Mouse (Mus musculus) urinary bladder, postnatal 25 days (tissue): ENCODE data around the gene Hapln2.
A peak's percentile ranks its signal among the peaks of the same experiment; 100 is the strongest.

Source experiments
- DNase-seq: peaks from one replicate; pipeline ENCODE4 v3.0.0; 2022; ENCODE audit warnings: low spot score

The Hapln2 gene

GRCm38 (mm10) chr3:88005822-88006786 lies 21.3 kb downstream of the Hapln2 start:
- no peak for DNase-seq

GRCm38 (mm10) chr3:88002291-88002976 lies 24.9 kb downstream of the Hapln2 start:
- DNase-seq, result no peak

GRCm38 (mm10) chr3:88000816-88001595 lies 26.4 kb downstream of the Hapln2 start:
- no peak for DNase-seq

- no peak for DNase-seq
These were observed 27.2 kb downstream of the Hapln2 start, which contains the start of gene Bcan for GRCm38 (mm10) chr3:88000181-88000580. Bcan (minus strand) TSS chr3:88000230.

GRCm38 (mm10) chr3:87999243-87999895 lies 28.0 kb downstream of the Hapln2 start:
- DNase-seq, result no peak

- DNase-seq, result no peak
These were observed 28.6 kb downstream of the Hapln2 start for GRCm38 (mm10) chr3:87998747-87999146.

- DNase-seq, result peak; percentile 27
These were observed 30.3 kb downstream of the Hapln2 start for GRCm38 (mm10) chr3:87996971-87997614.

- DNase-seq, result no peak
These were observed 31.0 kb downstream of the Hapln2 start for GRCm38 (mm10) chr3:87996401-87996800.

GRCm38 (mm10) chr3:87995331-87995730 lies 32.1 kb downstream of the Hapln2 start:
- DNase-seq, result no peak

GRCm38 (mm10) chr3:87993436-87993835 lies 33.9 kb downstream of the Hapln2 start:
- DNase-seq, result no peak

- DNase-seq, result no peak
These were observed 37.4 kb downstream of the Hapln2 start for GRCm38 (mm10) chr3:87989935-87990334.

GRCm38 (mm10) chr3:87988068-87988467 lies 39.3 kb downstream of the Hapln2 start:
- no peak for DNase-seq

GRCm38 (mm10) chr3:87987633-87988032 lies 39.8 kb downstream of the Hapln2 start:
- no peak for DNase-seq

- DNase-seq, result peak; percentile 97
These were observed 40.5 kb downstream of the Hapln2 start for GRCm38 (mm10) chr3:87986868-87987267.

GRCm38 (mm10) chr3:87985505-87986320 lies 41.7 kb downstream of the Hapln2 start:
- DNase-seq, result no peak

- DNase-seq, result no peak
These were observed 43.3 kb downstream of the Hapln2 start for GRCm38 (mm10) chr3:87984094-87984493.

GRCm38 (mm10) chr3:87983627-87984026 lies 43.8 kb downstream of the Hapln2 start:
- no peak for DNase-seq

GRCm38 (mm10) chr3:87982836-87983601 lies 44.4 kb downstream of the Hapln2 start:
- no peak for DNase-seq
